8 mouse cellular contexts compared by ENCODE assay signal in the genomic region with DNA sequence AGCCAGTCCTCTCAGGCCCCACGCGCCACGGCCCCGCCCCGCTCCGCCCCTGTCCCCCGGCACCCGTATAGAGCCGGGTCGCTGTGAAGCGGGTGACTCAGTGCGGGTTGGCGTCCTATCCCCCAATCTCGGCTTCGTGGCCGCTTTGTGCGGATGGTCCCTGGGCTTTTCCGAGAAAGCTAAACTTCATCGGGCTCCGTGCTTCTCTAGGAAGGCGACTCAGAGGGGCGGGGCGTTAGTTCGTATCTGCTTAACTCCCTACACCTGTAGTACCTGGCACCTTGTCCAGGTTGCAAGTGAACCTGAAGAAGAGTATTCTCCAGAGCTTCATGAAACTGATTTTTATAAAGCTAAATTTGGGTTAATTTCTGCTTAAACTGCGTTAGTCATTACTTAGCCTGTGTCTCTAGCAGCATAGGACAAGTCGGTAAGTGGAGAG. TPM values are rescaled to one million over a fixed set of nuclear protein-coding genes. Genes with fewer than 3 reads are reported as not detected.
DNase-seq lines count a peak whose midpoint lies in the region; ATAC-seq and TF ChIP-seq lines count a peak whose summit lies in the region.

No protein-coding gene starts in this region.

- H3K27me3 ChIP-seq in lung, embryonic 15.5 days, result no peaks in the 10 kb centered on the region
- H3K27me3 ChIP-seq in limb, embryonic 10.5 days (ENCODE audit: low read depth, poor library complexity, severe bottlenecking), result no peaks in the 10 kb centered on the region
- no peaks in the 10 kb centered on the region; the same call in 1 of the 2 replicates for H3K27me3 ChIP-seq in neural tube, embryonic 15.5 days (replicated peaks)

- no peak for ATAC-seq in lung, embryonic 15.5 days (ENCODE audit: borderline replicate concordance, extremely low read depth, low FRiP score, low TSS enrichment)
- no peak for ATAC-seq in neural tube, embryonic 15.5 days (ENCODE audit: low FRiP score)

- no peaks in the 10 kb centered on the region for H3K36me3 ChIP-seq in lung, embryonic 15.5 days
- peaks cover 19% of the 10 kb centered on the region for H3K36me3 ChIP-seq in limb, embryonic 10.5 days
- 0 out of 2 replicates have a peak, but pooled peaks cover 2% of the 10 kb centered on the region for H3K36me3 ChIP-seq in neural tube, embryonic 15.5 days

- peaks cover 28% of the 10 kb centered on the region for H3K4me1 ChIP-seq in lung, embryonic 15.5 days
- no peaks in the 10 kb centered on the region for H3K4me1 ChIP-seq in embryonic fibroblast, embryonic 13.5 days (ENCODE audit: control insufficient read depth, insufficient read depth, low read length)
- peaks cover 32% of the 10 kb centered on the region for H3K4me1 ChIP-seq in limb, embryonic 10.5 days
- H3K4me1 ChIP-seq in neural tube, embryonic 15.5 days, result peaks cover 31% of the 10 kb centered on the region

- 2% methylated on average over 26 of the region's 26 CpGs for whole genome bisulfite sequencing in lung, embryonic 15.5 days
- WGBS in limb, embryonic 10.5 days, result 2% methylated on average over 26 of the region's 26 CpGs
- 2% methylated on average over 26 of the region's 26 CpGs for WGBS in neural tube, embryonic 15.5 days

- H3K4me3 ChIP-seq in lung, embryonic 15.5 days, result peak overlapping the region; percentile 99
- H3K4me3 ChIP-seq in embryonic fibroblast, embryonic 13.5 days (ENCODE audit: insufficient read depth, low read length), result peak overlapping the region; percentile 49
- H3K4me3 ChIP-seq in limb, embryonic 10.5 days, result peak overlapping the region; percentile 93
- H3K4me3 ChIP-seq in neural tube, embryonic 15.5 days (replicated peaks), result peak overlapping the region; percentile 83

- H3K27ac ChIP-seq in lung, embryonic 15.5 days, result peak overlapping the region; percentile 76
- H3K27ac ChIP-seq in embryonic fibroblast, embryonic 13.5 days (ENCODE audit: insufficient read depth, low read length), result no peak overlapping the region
- peak overlapping the region; percentile 98 for H3K27ac ChIP-seq in limb, embryonic 10.5 days
- H3K27ac ChIP-seq in neural tube, embryonic 15.5 days (replicated peaks), result peak overlapping the region; percentile 92

- peak overlapping the region; percentile 44 for H3K9ac ChIP-seq in lung, embryonic 15.5 days
- peak overlapping the region; percentile 40 for H3K9ac ChIP-seq in neural tube, embryonic 15.5 days (replicated peaks)

- DNase-seq in lung, postnatal 10 days, result no peak
- no peak for DNase-seq in limb, embryonic 10.5 days (ENCODE audit: low spot score)
- no peak for DNase-seq in frontal cortex, postnatal 10 days (ENCODE audit: low spot score in 2 of 2)
- no peak for DNase-seq in embryo, embryonic 10.5 days (ENCODE audit: low spot score)
- no peak for DNase-seq in kidney, postnatal 4 days

- H3K9me3 ChIP-seq in lung, embryonic 15.5 days, result no peaks in the 10 kb centered on the region
- no peaks in the 10 kb centered on the region for H3K9me3 ChIP-seq in limb, embryonic 10.5 days (replicated peaks)
- no peaks in the 10 kb centered on the region for H3K9me3 ChIP-seq in neural tube, embryonic 15.5 days (replicated peaks)

- TF ChIP-seq CTCF in embryonic fibroblast, embryonic 13.5 days (IDR thresholded peaks at IDR 0.05; ENCODE audit: borderline replicate concordance, insufficient read depth, low read length), result no peak

- peak overlapping the region; percentile 76 for H3K4me2 ChIP-seq in lung, embryonic 15.5 days
- peak overlapping the region; percentile 84 for H3K4me2 ChIP-seq in neural tube, embryonic 15.5 days

- peak; percentile 96 for TF ChIP-seq POLR2A in embryonic fibroblast, embryonic 13.5 days (IDR thresholded peaks at IDR 0.05; ENCODE audit: low read depth, low read length)

RNA-seq across cellular contexts. Expression of a gene that starts 0.5 kb away (rescaled TPM):
- polyA plus RNA-seq in lung, embryonic 15.5 days (2015; fragmentation: Nextera tagmentation; extraction: Ambion mirVana), result 17.7 and 17.8 TPM in 2 replicates
- polyA plus RNA-seq in embryonic fibroblast, embryonic 13.5 days (2011; ENCODE audit: insufficient read length, low read depth, missing spikeins), result 95.1 and 118 TPM in 2 replicates
- polyA plus RNA-seq in limb, embryonic 10.5 days (2016; fragmentation: Nextera tagmentation; extraction: Ambion mirVana), result 16.7 and 17.9 TPM in 2 replicates
- polyA plus RNA-seq in neural tube, embryonic 15.5 days (2015; fragmentation: Nextera tagmentation; extraction: Ambion mirVana), result 16.4 and 17.5 TPM in 2 replicates

Comparison
In these comparisons a context has a peak if more than half of its experiments do, and no peak if none do; other contexts are left out.
1. H3K4me3 ChIP-seq: peak in every context shown above with its lines; median percentile 99 in lung, embryonic 15.5 days; 93 in limb, embryonic 10.5 days; 83 in neural tube, embryonic 15.5 days; 49 in embryonic fibroblast, embryonic 13.5 days.